Mouse (Mus musculus) ovary, postnatal 36 days (tissue): ENCODE results near the gene Cnot2.

Source experiments
- DNase-seq: peaks from one replicate; pipeline ENCODE4 v3.0.0; 2022; ENCODE audit warnings: low spot score, mixed read lengths

Gene Cnot2

GRCm38 (mm10) chr10:116480988-116481387, 100.3 kb downstream of the Cnot2 start:
- no peak for DNase-seq

- DNase-seq, result no peak
Observed at GRCm38 (mm10) chr10:116476559-116476958, 104.8 kb downstream of the Cnot2 start.

- DNase-seq, result no peak
Observed at GRCm38 (mm10) chr10:116475725-116476124, 105.6 kb downstream of the Cnot2 start.

- peak; percentile 54 for DNase-seq
Observed at GRCm38 (mm10) chr10:116473759-116474549, 107.4 kb downstream of the Cnot2 start, which contains the start of gene Kcnmb4. Kcnmb4 (minus strand) TSS chr10:116473878.

- peak; percentile 19 for DNase-seq
Observed at GRCm38 (mm10) chr10:116473071-116473758, 108.1 kb downstream of the Cnot2 start.

- no peak for DNase-seq
Observed at GRCm38 (mm10) chr10:116472579-116472978, 108.7 kb downstream of the Cnot2 start.

GRCm38 (mm10) chr10:116470306-116470925, 110.9 kb downstream of the Cnot2 start:
- DNase-seq, result no peak

GRCm38 (mm10) chr10:116468094-116468493, 113.2 kb downstream of the Cnot2 start:
- no peak for DNase-seq

GRCm38 (mm10) chr10:116463753-116464345, 117.5 kb downstream of the Cnot2 start:
- no peak for DNase-seq

GRCm38 (mm10) chr10:116461443-116461842, 119.9 kb downstream of the Cnot2 start:
- no peak for DNase-seq

GRCm38 (mm10) chr10:116458786-116459185, 122.5 kb downstream of the Cnot2 start:
- DNase-seq, result no peak

- DNase-seq, result no peak
Observed at GRCm38 (mm10) chr10:116452771-116453170, 128.5 kb downstream of the Cnot2 start.

- DNase-seq, result peak; percentile 29
Observed at GRCm38 (mm10) chr10:116450621-116451020, 130.7 kb downstream of the Cnot2 start.

- no peak for DNase-seq
Observed at GRCm38 (mm10) chr10:116448166-116448565, 133.1 kb downstream of the Cnot2 start.

- DNase-seq, result no peak
Observed at GRCm38 (mm10) chr10:116447176-116447575, 134.1 kb downstream of the Cnot2 start.

GRCm38 (mm10) chr10:116446040-116446439, 135.3 kb downstream of the Cnot2 start:
- DNase-seq, result no peak

- DNase-seq, result no peak
Observed at GRCm38 (mm10) chr10:116444826-116445225, 136.5 kb downstream of the Cnot2 start.

GRCm38 (mm10) chr10:116444371-116444770, 136.9 kb downstream of the Cnot2 start:
- DNase-seq, result no peak

- no peak for DNase-seq
Observed at GRCm38 (mm10) chr10:116440946-116441345, 140.4 kb downstream of the Cnot2 start.

GRCm38 (mm10) chr10:116440088-116440487, 141.2 kb downstream of the Cnot2 start:
- no peak for DNase-seq

GRCm38 (mm10) chr10:116435455-116435854, 145.9 kb downstream of the Cnot2 start:
- no peak for DNase-seq
